ENCODE assay signal across 9 mouse cellular contexts in genomic region chr1:81745024-81745960, GRCm38 (mm10).
DNase-seq lines count a peak whose midpoint lies in the region; ATAC-seq and TF ChIP-seq lines count a peak whose summit lies in the region.
"Had no signal": no experiment of that assay in that cellular context is flagged by ENCODE, and none has a peak within 500 bp of the region (broad histone marks: within the 10 kb centered on the region; RNA-seq: fewer than 3 reads in every experiment).

No protein-coding gene starts in this region.

- no peak for DNase-seq in heart, adult 8-10 months (ENCODE audit: low spot score)
- DNase-seq in kidney, postnatal 10 days = peak; percentile 36
- no peak for DNase-seq in frontal cortex, postnatal 14 days (ENCODE audit: low spot score in 2 of 2)
- DNase-seq in right cerebral cortex, postnatal 10 days (ENCODE audit: low spot score in 2 of 2) = no peak

- H3K79me2 ChIP-seq in C2C12 (ENCODE audit: control insufficient read depth, insufficient read depth) = no peaks in the 10 kb centered on the region

- no peaks in the 10 kb centered on the region for H3K27me3 ChIP-seq in heart, embryonic 13.5 days (replicated peaks)
- H3K27me3 ChIP-seq in C2C12 (ENCODE audit: control insufficient read depth, insufficient read depth, insufficient read length) = no peaks in the 10 kb centered on the region
- H3K27me3 ChIP-seq in embryonic facial prominence, embryonic 12.5 days = no peaks in the 10 kb centered on the region
- H3K27me3 ChIP-seq in intestine, embryonic 16.5 days (replicated peaks; ENCODE audit: control insufficient read depth, insufficient read depth, low read length) = no peaks in the 10 kb centered on the region

- no peak for TF ChIP-seq CTCF in C2C12 (IDR thresholded peaks at IDR 0.05; ENCODE audit: control insufficient read depth, insufficient read depth, insufficient read length)

- H3K4me3 ChIP-seq in heart, embryonic 13.5 days = no peak overlapping the region
- no peak overlapping the region for H3K4me3 ChIP-seq in C2C12 (ENCODE audit: insufficient read depth, poor library complexity, severe bottlenecking)
- H3K4me3 ChIP-seq in embryonic facial prominence, embryonic 12.5 days = no peak overlapping the region
- no peak overlapping the region for H3K4me3 ChIP-seq in intestine, embryonic 16.5 days (ENCODE audit: low read length)

- H3ac ChIP-seq in C2C12 (ENCODE audit: control insufficient read depth, insufficient read length, low read depth) = no peak overlapping the region

- H3K4me2 ChIP-seq in heart, embryonic 13.5 days = no peak overlapping the region
- no peak overlapping the region for H3K4me2 ChIP-seq in embryonic facial prominence, embryonic 12.5 days (replicated peaks)
- H3K4me2 ChIP-seq in intestine, embryonic 16.5 days (ENCODE audit: low read depth, low read length) = no peak overlapping the region

- no peaks in the 10 kb centered on the region for H3K79me3 ChIP-seq in C2C12 (ENCODE audit: low read depth)

- WGBS in heart, embryonic 13.5 days = 81% methylated on average over 14 of the region's 14 CpGs
- 58% methylated on average over 14 of the region's 14 CpGs for WGBS in embryonic facial prominence, embryonic 12.5 days
- WGBS in intestine, embryonic 16.5 days = 77% methylated on average over 14 of the region's 14 CpGs

- H3K4me1 ChIP-seq in heart, embryonic 13.5 days = peaks cover 24% of the 10 kb centered on the region
- peaks cover 17% of the 10 kb centered on the region for H3K4me1 ChIP-seq in embryonic facial prominence, embryonic 12.5 days
- no peaks in the 10 kb centered on the region for H3K4me1 ChIP-seq in intestine, embryonic 16.5 days (ENCODE audit: control insufficient read depth, insufficient read depth, low read length)

- ATAC-seq in heart, embryonic 13.5 days (ENCODE audit: extremely low read depth, insufficient number of reproducible peaks, low FRiP score, low TSS enrichment) = no peak
- peak; percentile 38; the same call in 1 of the 2 replicates for ATAC-seq in embryonic facial prominence, embryonic 12.5 days (ENCODE audit: insufficient number of reproducible peaks, insufficient read depth, low FRiP score, low TSS enrichment)
- no peak for ATAC-seq in intestine, embryonic 16.5 days

- H3K27ac ChIP-seq in heart, embryonic 13.5 days (replicated peaks) = peak overlapping the region; percentile 69
- peak overlapping the region; percentile 78 for H3K27ac ChIP-seq in embryonic facial prominence, embryonic 12.5 days
- H3K27ac ChIP-seq in intestine, embryonic 16.5 days (ENCODE audit: low read length) = no peak overlapping the region

- H3K36me3 ChIP-seq in heart, embryonic 13.5 days = no peaks in the 10 kb centered on the region
- no peaks in the 10 kb centered on the region for H3K36me3 ChIP-seq in C2C12 (ENCODE audit: control insufficient read depth, insufficient read depth)
- H3K36me3 ChIP-seq in embryonic facial prominence, embryonic 12.5 days = no peaks in the 10 kb centered on the region
- H3K36me3 ChIP-seq in intestine, embryonic 16.5 days (ENCODE audit: control insufficient read depth, insufficient read depth, low read length) = no peaks in the 10 kb centered on the region
- H3K36me3 ChIP-seq: G1E had no signal

- no peak overlapping the region for H3K9ac ChIP-seq in heart, embryonic 13.5 days
- no peak overlapping the region for H3K9ac ChIP-seq in embryonic facial prominence, embryonic 12.5 days
- no peak overlapping the region for H3K9ac ChIP-seq in intestine, embryonic 16.5 days (ENCODE audit: low read depth, low read length)

- no peaks in the 10 kb centered on the region for H3K9me3 ChIP-seq in heart, embryonic 13.5 days
- H3K9me3 ChIP-seq in embryonic facial prominence, embryonic 12.5 days = no peaks in the 10 kb centered on the region
- H3K9me3 ChIP-seq in intestine, embryonic 16.5 days (ENCODE audit: control insufficient read depth, low read length) = no peaks in the 10 kb centered on the region

TF ChIP-seq in C2C12, 6 proteins besides CTCF, POLR2A, EP300 and RAD21:
- TF ChIP-seq MYOD1 (IDR thresholded peaks at IDR 0.05; ENCODE audit: control insufficient read depth, insufficient read length, low read depth) (peak; percentile 8), USF1 (IDR thresholded peaks at IDR 0.05; ENCODE audit: low read depth) (peak; percentile 70), FOSL1 (IDR thresholded peaks at IDR 0.05; ENCODE audit: insufficient read depth, low read length, poor library complexity, severe bottlenecking) (no peak), MAX (IDR thresholded peaks at IDR 0.05) (peak; percentile 32), MYOG (IDR thresholded peaks at IDR 0.05; ENCODE audit: control insufficient read depth, extremely low read depth, insufficient read length) (no peak), CEBPB (IDR thresholded peaks at IDR 0.05; ENCODE audit: low read depth) (peak; percentile 2)
TF ChIP-seq in C2C12: peak in this region for 4.
